Mouse (Mus musculus) layer of hippocampus, adult 6 months (tissue): Measurements from ENCODE around the gene Lamtor2. TPM values are rescaled to one million over a fixed set of nuclear protein-coding genes. Genes with fewer than 3 reads are reported as not detected.

Experiments
- long read RNA-seq, 2 experiments: library from polyadenylated mRNA; unstranded; transcript quantifications; one replicate each; pipeline ENCODE4 v2.0.0; 2019 to 2020
- microRNA-seq: library from miRNA; unstranded; fragments of <30 nt; microRNA quantifications from one replicate; pipeline ENCODE4 v1.2.0, GENCODE M21; 2020
- polyA plus RNA-seq: library from polyadenylated mRNA; unstranded; fragments of <200 nt; fragmentation: Nextera tagmentation; gene quantifications from 2 replicates; pipeline ENCODE4 v1.2.3, GENCODE M21; 2021

The Lamtor2 gene
- polyA plus RNA-seq: 126 and 151 TPM in 2 replicates
- long read RNA-seq, experiment 1, transcript Lamtor2-203 (2 exons, 567 nt): minor isoform, 7 of 52 reads
- long read RNA-seq, experiment 1, transcript Lamtor2-201 (4 exons, 668 nt): major isoform, 32 of 52 reads
- long read RNA-seq, experiment 1, transcript Lamtor2-202 (4 exons, 568 nt): minor isoform, 7 of 52 reads
- long read RNA-seq, experiment 1, partial matches to known transcripts: 1 of 52 reads
- long read RNA-seq, experiment 1, other reads (novel, unspliced or antisense): 5 of 52 reads
- long read RNA-seq, experiment 2, transcript Lamtor2-201 (4 exons, 668 nt): major isoform, 10 of 16 reads
- long read RNA-seq, experiment 2, partial matches to known transcripts: 2 of 16 reads
- long read RNA-seq, experiment 2, other reads (novel, unspliced or antisense): 1 of 16 reads

GRCm38 (mm10) chr3:88552676-88553524, at the start of gene Lamtor2:
Gene Lamtor2, minus strand, starts transcription at chr3:88553074.

DNA sequence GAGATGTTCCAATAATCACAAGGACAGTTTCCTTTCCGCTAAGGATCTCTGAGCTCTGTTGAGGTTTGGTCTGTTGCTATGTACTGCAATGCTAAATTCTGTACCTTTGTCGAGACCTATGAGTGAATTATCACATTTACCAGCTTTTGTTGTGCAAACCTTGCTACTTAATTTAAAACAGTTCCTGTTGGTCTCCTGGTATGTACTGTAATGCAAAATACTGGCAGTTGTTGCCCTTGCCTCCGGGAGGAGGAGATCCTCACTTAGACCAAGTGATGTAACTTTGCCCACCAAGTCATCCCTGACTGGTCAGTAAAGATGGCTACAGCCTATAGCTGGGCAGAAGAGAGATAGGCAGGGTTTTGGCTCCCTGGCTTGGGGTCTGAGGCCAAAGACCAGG, 22.7 kb upstream of the Lamtor2 start, which contains the start of gene Ssr2:
Ssr2 (plus strand) TSS at position 337 of the 400 bp plus-strand sequence.

GRCm38 (mm10) chr3:88553525-88553879, 628 bp upstream of the Lamtor2 start, which contains the start of gene Ubqln4:
Gene Ubqln4, plus strand, starts transcription at chr3:88553758.

GRCm38 (mm10) chr3:88548180-88548917, 4.5 kb downstream of the Lamtor2 start, which contains the start of gene Rab25:
Gene Rab25, minus strand, starts transcription at chr3:88548300.

DNA sequence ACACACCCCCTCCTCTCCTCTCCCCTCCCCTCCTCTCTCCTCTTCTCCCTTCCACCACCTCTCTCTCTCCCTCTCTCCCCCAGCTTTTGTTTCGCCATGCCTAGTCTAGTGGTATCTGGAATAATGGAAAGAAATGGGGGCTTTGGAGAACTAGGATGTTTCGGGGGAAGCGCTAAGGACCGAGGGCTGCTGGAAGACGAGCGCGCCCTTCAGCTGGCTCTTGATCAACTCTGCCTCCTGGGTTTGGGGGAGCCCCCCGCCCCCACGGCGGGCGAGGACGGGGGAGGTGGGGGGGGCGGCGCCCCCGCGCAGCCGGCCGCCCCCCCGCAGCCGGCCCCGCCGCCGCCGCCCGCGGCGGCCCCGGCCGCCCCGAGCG, 20.6 kb downstream of the Lamtor2 start, which contains the start of gene Mex3a:
Mex3a (plus strand) TSS at position 97 of the 376 bp plus-strand sequence.

GRCm38 (mm10) chr3:88509692-88510420, 43.0 kb downstream of the Lamtor2 start, which contains the start of gene Lmna:
Gene Lmna, minus strand, starts transcription at chr3:88509956.

Small RNA genes lying within 50 kb of the gene (microRNA-seq; reads per million reads assigned to microRNA genes)
- gene Mir1905: not detected

Other genes starting within 250 kb of the Lamtor2 start
- gene Glmp, start 228.1 kb downstream of the Lamtor2 start, polyA plus RNA-seq: 180 and 195 TPM in 2 replicates
- 0.83 and 0.92 TPM in 2 replicates for gene Tmem79, start 216.9 kb downstream of the Lamtor2 start, polyA plus RNA-seq
- 5.1 and 6.5 TPM in 2 replicates for gene Smg5, start 216.8 kb downstream of the Lamtor2 start, polyA plus RNA-seq
- 18.9 and 21.1 TPM in 2 replicates for gene Paqr6, start 188.5 kb downstream of the Lamtor2 start, polyA plus RNA-seq
- gene Bglap3, start 180.3 kb downstream of the Lamtor2 start, polyA plus RNA-seq: not detected in 2 replicates
- gene Bglap2, start 174.4 kb downstream of the Lamtor2 start, polyA plus RNA-seq: not detected in 2 replicates
- gene Bglap, start 168.6 kb downstream of the Lamtor2 start, polyA plus RNA-seq: 0.48 TPM in 1 of 2 replicates, not detected in the other
- gene Pmf1, start 142.7 kb downstream of the Lamtor2 start, polyA plus RNA-seq: 6.6 and 7.3 TPM in 2 replicates
- 40.4 and 41.6 TPM in 2 replicates for gene Slc25a44, start 127.9 kb downstream of the Lamtor2 start, polyA plus RNA-seq
- gene Sema4a, start 91.9 kb downstream of the Lamtor2 start, polyA plus RNA-seq: 9.7 and 10.8 TPM in 2 replicates
- gene Lmna, start 43.1 kb downstream of the Lamtor2 start, polyA plus RNA-seq: 38.9 and 42.1 TPM in 2 replicates
- gene Mex3a, start 20.7 kb downstream of the Lamtor2 start, polyA plus RNA-seq: 0.19 and 0.24 TPM in 2 replicates
- 0.14 TPM in 1 of 2 replicates, not detected in the other for gene Rab25, start 4.8 kb downstream of the Lamtor2 start, polyA plus RNA-seq
- 12.7 and 13.2 TPM in 2 replicates for gene Ubqln4, start 684 bp upstream of the Lamtor2 start, polyA plus RNA-seq
- 214 and 223 TPM in 2 replicates for gene Ssr2, start 22.8 kb upstream of the Lamtor2 start, polyA plus RNA-seq
- 51.9 and 53.2 TPM in 2 replicates for gene Arhgef2, start 52.9 kb upstream of the Lamtor2 start, polyA plus RNA-seq
- not detected in 2 replicates for gene Rxfp4, start 100.1 kb upstream of the Lamtor2 start, polyA plus RNA-seq
- gene Khdc4, start 132.7 kb upstream of the Lamtor2 start, polyA plus RNA-seq: 25.7 and 28.9 TPM in 2 replicates
- gene Rit1, start 163.8 kb upstream of the Lamtor2 start, polyA plus RNA-seq: 53.2 and 54.9 TPM in 2 replicates
- 274 and 343 TPM in 2 replicates for gene Syt11, start 222.1 kb upstream of the Lamtor2 start, polyA plus RNA-seq